Mouse (Mus musculus) retina, postnatal 7 days (tissue): ENCODE results near the gene Frem2.

Experiments used
- DNase-seq: peaks from one replicate; pipeline ENCODE4 v3.0.0-alpha.2; 2012; ENCODE audit warnings: low read depth, low spot score

The Frem2 gene

GRCm38 (mm10) chr3:53557388-53558214 is 99.6 kb downstream of the Frem2 start:
- DNase-seq = no peak

GRCm38 (mm10) chr3:53555031-53555952 is 101.9 kb downstream of the Frem2 start:
- no peak for DNase-seq

- DNase-seq = no peak
Measured at GRCm38 (mm10) chr3:53552691-53553090, 104.5 kb downstream of the Frem2 start.

GRCm38 (mm10) chr3:53532091-53532490 is 125.1 kb downstream of the Frem2 start:
- DNase-seq = no peak

GRCm38 (mm10) chr3:53530305-53530704 is 126.8 kb downstream of the Frem2 start:
- no peak for DNase-seq

- DNase-seq = peak; percentile 50
Measured at GRCm38 (mm10) chr3:53525737-53526136, 131.4 kb downstream of the Frem2 start.

- no peak for DNase-seq
Measured at GRCm38 (mm10) chr3:53522794-53523193, 134.4 kb downstream of the Frem2 start.

- no peak for DNase-seq
Measured at GRCm38 (mm10) chr3:53514221-53515065, 142.7 kb downstream of the Frem2 start.

- DNase-seq = no peak
Measured at GRCm38 (mm10) chr3:53513096-53513495, 144.1 kb downstream of the Frem2 start.

- DNase-seq = no peak
Measured at GRCm38 (mm10) chr3:53502428-53502827, 154.7 kb downstream of the Frem2 start.

- no peak for DNase-seq
Measured at GRCm38 (mm10) chr3:53498351-53498905, 158.7 kb downstream of the Frem2 start.

- DNase-seq = no peak
Measured at GRCm38 (mm10) chr3:53488353-53488752, 168.8 kb downstream of the Frem2 start, which contains the start of gene Stoml3. Stoml3 (plus strand) TSS chr3:53488653.

GRCm38 (mm10) chr3:53486996-53487576 is 170.1 kb downstream of the Frem2 start:
- no peak for DNase-seq

- no peak for DNase-seq
Measured at GRCm38 (mm10) chr3:53486561-53486960, 170.6 kb downstream of the Frem2 start.

GRCm38 (mm10) chr3:53483414-53484059 is 173.6 kb downstream of the Frem2 start:
- no peak for DNase-seq

- no peak for DNase-seq
Measured at GRCm38 (mm10) chr3:53478419-53479046, 178.6 kb downstream of the Frem2 start.

GRCm38 (mm10) chr3:53477468-53477867 is 179.7 kb downstream of the Frem2 start:
- no peak for DNase-seq

- no peak for DNase-seq
Measured at GRCm38 (mm10) chr3:53475889-53476288, 181.3 kb downstream of the Frem2 start.

GRCm38 (mm10) chr3:53474179-53474578 is 183.0 kb downstream of the Frem2 start:
- no peak for DNase-seq

- no peak for DNase-seq
Measured at GRCm38 (mm10) chr3:53472061-53472460, 185.1 kb downstream of the Frem2 start.
